Mouse (Mus musculus) spleen, adult 2 months (tissue): ENCODE results near the gene Gstm5. TPM values are rescaled to one million over a fixed set of nuclear protein-coding genes. Genes with fewer than 3 reads are reported as not detected.

Experiments used
- DNase-seq, 2 experiments: peaks; one replicate each; pipeline versions ENCODE4 v3.0.0 to v3.0.0-alpha.2; 2012 to 2021; ENCODE audit warnings: low spot score in 2 of 2, low read depth in 1 of 2
- H3K27ac ChIP-seq: fragments of 200-500 bp; 2 replicates; pipeline ENCODE4 v1.5.1; 2012; ENCODE audit warnings: low read length, inconsistent platforms; ENCODE audit not compliant: insufficient read depth
- H3K27me3 ChIP-seq: fragments of 200-500 bp; 2 replicates; pipeline ENCODE4 v1.6.1; 2012; ENCODE audit warnings: mild to moderate bottlenecking, moderate library complexity, low read length, inconsistent platforms; ENCODE audit not compliant: control insufficient read depth, insufficient read depth
- H3K36me3 ChIP-seq: fragments of 200-500 bp; 2 replicates; pipeline ENCODE4 v1.6.1; 2012; ENCODE audit warnings: mild to moderate bottlenecking, low read length, inconsistent platforms; ENCODE audit not compliant: control insufficient read depth, insufficient read depth
- H3K4me1 ChIP-seq: fragments of 200-500 bp; 2 replicates; pipeline ENCODE4 v1.6.1; 2011; ENCODE audit warnings: inconsistent platforms; ENCODE audit not compliant: control insufficient read depth, insufficient read depth, insufficient read length
- H3K4me3 ChIP-seq: fragments of 200-500 bp; 2 replicates; pipeline ENCODE4 v1.5.1; 2011; ENCODE audit warnings: mild to moderate bottlenecking, inconsistent platforms; ENCODE audit not compliant: insufficient read depth, insufficient read length; ENCODE audit errors: extremely low read depth
- CTCF ChIP-seq: fragments of 200-500 bp; IDR thresholded peaks from 2 replicates; pipeline ENCODE4 v1.5.1; 2011; ENCODE audit warnings: mild to moderate bottlenecking, inconsistent platforms; ENCODE audit not compliant: insufficient read depth, insufficient read length, insufficient replicate concordance; ENCODE audit errors: extremely low read depth
- POLR2A ChIP-seq: fragments of 200-500 bp; IDR thresholded peaks from 2 replicates; pipeline ENCODE4 v1.6.1; 2011; ENCODE audit warnings: low read depth, low read length, inconsistent platforms
- WGBS: fragments of 180-500 bp; shearing (Covaris S2); methylation state at CpG from one replicate; pipeline ENCODE4 v1.1.7; 2018; 5-methylcytosine and 5-hydroxymethylcytosine counted together
- polyA plus RNA-seq: library from polyadenylated mRNA; depleted of rRNA; stranded (reverse); fragments of >200 nt; gene quantifications from 2 replicates; pipeline ENCODE4 v1.2.3, GENCODE M21; 2012; rRNA removed

The Gstm5 gene
- polyA plus RNA-seq = 5.9 and 6.4 TPM in 2 replicates

DNA sequence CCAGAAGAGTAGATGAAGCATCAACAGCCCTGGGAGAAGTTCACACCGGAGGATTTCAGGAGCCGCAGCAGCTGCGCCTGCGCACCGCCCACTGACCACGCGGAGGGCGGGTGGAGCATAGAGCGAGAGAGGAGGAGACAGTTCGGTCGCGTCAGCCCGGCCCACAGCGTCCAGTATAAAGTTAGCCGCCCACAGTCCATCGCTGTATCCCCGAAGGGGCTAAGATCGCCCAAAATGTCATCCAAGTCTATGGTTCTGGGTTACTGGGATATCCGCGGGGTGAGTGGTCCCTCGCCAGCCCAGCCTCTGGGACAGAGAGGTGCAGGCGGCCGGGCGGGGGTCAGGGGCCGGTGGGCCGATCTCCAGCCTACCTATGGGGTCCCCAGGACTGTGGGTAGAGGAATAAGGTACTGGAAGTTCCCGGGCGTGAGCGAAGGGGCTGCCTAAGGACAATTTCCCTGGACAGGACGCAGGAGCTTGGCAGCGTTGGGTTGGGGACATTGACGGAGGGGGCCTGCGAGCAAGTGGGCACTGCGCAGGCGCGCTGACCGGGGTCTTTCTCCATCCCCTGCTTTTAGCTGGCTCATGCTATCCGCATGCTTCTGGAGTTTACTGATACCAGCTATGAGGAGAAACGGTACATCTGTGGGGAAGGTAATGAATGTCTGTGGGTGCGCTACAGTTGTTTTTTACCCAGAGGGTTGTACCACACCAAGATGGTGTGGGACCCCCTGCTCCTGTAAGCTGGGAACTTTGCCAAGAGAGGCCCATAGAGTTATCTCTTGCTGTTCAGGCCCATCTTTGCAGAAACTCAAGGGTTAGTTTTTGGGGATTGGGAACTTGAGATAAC is at the start of gene Gstm5:
Gene Gstm5, plus strand, starts transcription at position 102 of the 850 bp plus-strand sequence.
- TF ChIP-seq CTCF (no peak), POLR2A (no peak)
- no peaks in the 10 kb centered on the region for H3K4me1 ChIP-seq
- 12% methylated on average over 40 of the region's 40 CpGs for WGBS
- DNase-seq = peak in 1 of 2 experiments; percentile 14
- no peak within 1 kb of the TSS; the same call in 1 of the 2 replicates for H3K27ac ChIP-seq
- 0 out of 2 replicates have a peak, but pooled peaks cover 1% of the 10 kb centered on the region for H3K27me3 ChIP-seq
- peak within 1 kb of the TSS; percentile 57 for H3K4me3 ChIP-seq
- H3K36me3 ChIP-seq = no peaks in the 10 kb centered on the region

DNA sequence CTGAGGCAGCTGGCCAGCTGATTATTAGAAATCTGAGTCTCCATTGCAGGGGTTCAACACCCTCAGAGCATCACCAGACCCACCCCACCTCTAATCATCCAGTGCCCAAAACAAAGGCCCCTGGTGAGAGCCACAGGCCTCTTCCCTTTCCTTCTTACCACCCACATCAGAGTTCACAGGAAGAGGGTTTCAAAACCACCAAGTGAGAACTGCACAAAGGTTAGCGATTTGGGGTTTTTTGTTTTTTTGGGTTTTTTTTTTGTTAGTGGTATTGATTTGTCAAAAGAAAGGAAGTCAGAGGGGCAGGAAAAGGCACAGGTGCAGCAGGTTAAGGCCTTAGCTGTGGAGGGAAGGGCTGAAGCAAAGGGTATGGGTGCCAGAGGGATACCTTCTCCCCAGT is 49.4 kb upstream of the Gstm5 start:
- Histone ChIP-seq H3K27ac (no peak overlapping the region), H3K4me1 (no peaks in the 10 kb centered on the region), H3K4me3 (no peak overlapping the region), H3K27me3 (no peaks in the 10 kb centered on the region), H3K36me3 (no peaks in the 10 kb centered on the region)
- peak in 1 of 2 experiments; percentile 23 for DNase-seq
- TF ChIP-seq CTCF (no peak), POLR2A (no peak)
- 21% methylated on average over 1 of the region's 1 CpGs for WGBS

DNA sequence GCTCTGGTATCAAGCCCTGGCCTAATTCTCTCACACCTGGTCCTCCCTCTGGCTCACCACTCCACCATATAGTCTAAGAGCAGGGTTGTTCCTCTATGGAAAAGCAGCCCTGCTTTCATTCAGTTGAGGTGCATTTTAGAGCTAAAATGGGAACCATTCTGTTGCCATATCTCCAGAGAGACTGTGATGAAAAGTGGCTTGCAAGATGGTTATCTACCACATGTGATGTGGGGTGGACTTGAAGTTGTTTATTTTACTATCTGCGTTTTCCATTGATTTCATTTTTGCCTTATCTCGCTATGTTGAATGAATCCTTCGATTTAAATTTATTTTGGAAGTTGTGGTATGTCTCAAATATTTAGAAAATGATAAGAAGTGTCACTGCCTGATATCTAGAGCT is 48.8 kb upstream of the Gstm5 start:
- no peak for DNase-seq
- TF ChIP-seq POLR2A = no peak
- TF ChIP-seq CTCF = no peak
- Histone ChIP-seq H3K27ac (no peak overlapping the region), H3K4me1 (no peaks in the 10 kb centered on the region), H3K27me3 (no peaks in the 10 kb centered on the region), H3K4me3 (no peak overlapping the region), H3K36me3 (no peaks in the 10 kb centered on the region)
- WGBS = 55% methylated on average over 3 of the region's 3 CpGs

DNA sequence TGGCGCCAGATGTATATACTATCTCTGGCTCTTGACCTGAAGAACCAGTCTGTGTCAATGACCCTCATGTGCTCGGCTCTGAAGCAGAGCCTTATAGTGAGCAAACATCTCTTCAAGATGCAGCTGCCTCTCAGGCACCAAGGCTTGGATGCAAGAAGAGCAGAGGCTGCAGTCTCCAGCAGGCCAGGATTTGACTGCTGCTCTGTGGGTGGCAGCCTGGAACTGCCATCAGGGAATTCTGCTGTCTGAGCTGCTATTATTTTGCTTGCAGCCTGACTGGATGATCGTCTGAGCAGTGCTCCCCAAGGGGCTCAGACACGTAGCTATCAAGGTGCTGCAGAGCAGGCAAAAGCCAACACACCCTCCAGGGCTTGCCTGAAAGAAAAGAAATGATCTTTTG is 47.5 kb upstream of the Gstm5 start:
- TF ChIP-seq POLR2A (no peak), CTCF (no peak)
- H3K27me3 ChIP-seq = no peaks in the 10 kb centered on the region
- H3K4me3 ChIP-seq = no peak overlapping the region
- no peaks in the 10 kb centered on the region for H3K36me3 ChIP-seq
- no peaks in the 10 kb centered on the region for H3K4me1 ChIP-seq
- WGBS = 78% methylated on average over 4 of the region's 4 CpGs
- no peak overlapping the region for H3K27ac ChIP-seq
- no peak for DNase-seq

DNA sequence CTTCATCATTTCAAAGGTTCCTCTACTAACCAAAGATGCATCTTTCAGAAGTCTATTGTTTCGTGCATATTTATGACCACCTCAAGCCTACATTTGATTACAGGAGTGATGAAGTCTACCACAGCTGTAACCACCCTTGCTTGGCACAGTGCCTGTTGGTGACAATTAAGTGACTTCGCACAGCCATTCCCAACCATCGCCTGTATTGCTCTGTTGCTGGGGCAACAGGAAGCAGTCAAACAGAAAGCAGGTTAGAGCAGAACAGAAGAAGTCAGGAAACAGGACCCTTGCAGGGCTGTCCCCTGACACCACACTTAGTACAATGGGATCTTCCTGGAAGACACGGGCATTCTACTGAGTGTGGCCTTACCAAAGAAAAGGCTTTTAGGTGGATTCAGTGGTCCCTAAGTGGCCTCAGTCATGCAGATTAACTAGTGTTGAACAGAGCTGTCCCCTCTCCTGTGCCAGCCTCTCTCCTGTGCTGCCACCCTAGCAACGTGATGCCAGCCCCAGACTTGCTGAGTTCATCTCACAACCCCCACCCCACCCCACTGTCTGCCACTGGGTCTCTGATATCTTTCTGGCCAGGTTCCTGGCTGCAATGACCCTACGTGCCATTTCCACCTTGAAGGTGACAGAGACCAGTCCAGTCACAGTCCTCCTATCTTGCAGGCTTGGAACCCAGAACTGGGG is 46.5 kb upstream of the Gstm5 start:
- no peaks in the 10 kb centered on the region for H3K27me3 ChIP-seq
- WGBS = 28% methylated on average over 6 of the region's 6 CpGs
- no peak overlapping the region for H3K27ac ChIP-seq

DNA sequence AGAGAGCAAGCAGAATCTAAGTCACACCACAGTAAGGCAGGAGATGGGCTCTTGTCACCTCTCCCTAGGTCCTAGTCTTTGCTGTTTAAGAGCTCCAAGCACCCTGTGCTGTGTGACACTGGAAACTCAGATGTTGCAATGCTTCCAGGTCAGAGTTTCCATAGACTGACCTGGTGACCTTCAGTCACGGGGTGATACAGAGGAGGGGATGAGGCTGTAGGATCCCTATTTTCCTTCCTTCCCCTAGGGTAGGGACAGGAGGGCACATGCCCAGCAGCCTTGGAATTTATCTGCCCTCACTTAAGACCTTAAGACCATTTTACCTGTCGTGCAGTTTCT is 46.0 kb upstream of the Gstm5 start:
- 62% methylated on average over 2 of the region's 2 CpGs for WGBS
- no peak for DNase-seq
- Histone ChIP-seq H3K36me3 (no peaks in the 10 kb centered on the region), H3K27ac (peak overlapping the region; percentile 21; the same call in 1 of the 2 replicates), H3K4me3 (no peak overlapping the region), H3K4me1 (peaks cover 6% of the 10 kb centered on the region; the same call in 1 of the 2 replicates), H3K27me3 (no peaks in the 10 kb centered on the region)
- TF ChIP-seq POLR2A (no peak), CTCF (no peak)

More for the DNA sequence above, 46.5 kb upstream of the Gstm5 start:
- TF ChIP-seq CTCF (no peak), POLR2A (no peak)
- DNase-seq = no peak
- Histone ChIP-seq H3K4me1 (peaks cover 6% of the 10 kb centered on the region; the same call in 1 of the 2 replicates), H3K4me3 (no peak overlapping the region), H3K36me3 (no peaks in the 10 kb centered on the region)

DNA sequence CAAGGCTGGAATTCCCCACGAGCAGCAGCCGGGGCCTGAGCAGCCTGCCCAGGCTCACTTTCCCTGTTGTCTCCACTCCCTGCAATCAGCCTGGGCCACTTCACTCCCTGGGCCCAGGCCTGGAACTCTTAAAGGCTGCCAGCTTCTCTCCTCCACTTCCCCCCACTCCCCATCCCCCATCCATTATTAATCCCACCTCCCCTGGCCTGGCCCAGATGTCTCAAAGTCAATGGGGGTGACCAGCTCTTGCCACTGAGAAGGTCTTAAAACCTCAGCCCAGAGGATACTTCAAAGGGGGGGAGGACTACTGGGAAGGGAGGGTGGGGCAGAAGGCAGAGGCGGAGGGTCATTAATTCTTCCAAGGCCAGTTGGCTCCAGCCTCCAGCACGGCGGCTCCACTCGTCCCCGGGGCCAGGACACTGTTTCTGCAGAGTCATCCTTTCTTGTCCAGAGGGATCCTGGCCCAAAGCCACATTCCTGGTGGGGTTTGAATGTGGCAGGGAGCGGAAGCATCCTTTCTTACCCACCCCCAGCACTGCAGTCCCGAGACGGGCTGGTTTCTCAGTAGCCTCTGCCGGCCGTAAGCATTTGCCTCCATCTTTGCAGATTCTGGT is 45.1 kb upstream of the Gstm5 start:
- peaks cover 6% of the 10 kb centered on the region; the same call in 1 of the 2 replicates for H3K4me1 ChIP-seq
- H3K27me3 ChIP-seq = no peaks in the 10 kb centered on the region
- no peak overlapping the region for H3K4me3 ChIP-seq
- TF ChIP-seq CTCF (no peak), POLR2A (no peak)
- DNase-seq = no peak
- WGBS = 87% methylated on average over 12 of the region's 12 CpGs
- no peak overlapping the region for H3K27ac ChIP-seq
- no peaks in the 10 kb centered on the region for H3K36me3 ChIP-seq
